Mouse (Mus musculus) heart, adult 2 months (tissue): Measurements from ENCODE around the gene Mtx1.

Source experiments
- CTCF ChIP-seq: fragments of 200-600 bp; IDR thresholded peaks from 2 replicates; pipeline ENCODE4 v1.8.1; 2022; ENCODE audit warnings: antibody characterized with exemption, mild to moderate bottlenecking, moderate library complexity
- EP300 ChIP-seq: fragments of 200-500 bp; IDR thresholded peaks from 2 replicates; pipeline ENCODE4 v1.6.1; 2011; ENCODE audit warnings: low read depth, low read length, control low read depth; ENCODE audit not compliant: insufficient read depth

DNA sequence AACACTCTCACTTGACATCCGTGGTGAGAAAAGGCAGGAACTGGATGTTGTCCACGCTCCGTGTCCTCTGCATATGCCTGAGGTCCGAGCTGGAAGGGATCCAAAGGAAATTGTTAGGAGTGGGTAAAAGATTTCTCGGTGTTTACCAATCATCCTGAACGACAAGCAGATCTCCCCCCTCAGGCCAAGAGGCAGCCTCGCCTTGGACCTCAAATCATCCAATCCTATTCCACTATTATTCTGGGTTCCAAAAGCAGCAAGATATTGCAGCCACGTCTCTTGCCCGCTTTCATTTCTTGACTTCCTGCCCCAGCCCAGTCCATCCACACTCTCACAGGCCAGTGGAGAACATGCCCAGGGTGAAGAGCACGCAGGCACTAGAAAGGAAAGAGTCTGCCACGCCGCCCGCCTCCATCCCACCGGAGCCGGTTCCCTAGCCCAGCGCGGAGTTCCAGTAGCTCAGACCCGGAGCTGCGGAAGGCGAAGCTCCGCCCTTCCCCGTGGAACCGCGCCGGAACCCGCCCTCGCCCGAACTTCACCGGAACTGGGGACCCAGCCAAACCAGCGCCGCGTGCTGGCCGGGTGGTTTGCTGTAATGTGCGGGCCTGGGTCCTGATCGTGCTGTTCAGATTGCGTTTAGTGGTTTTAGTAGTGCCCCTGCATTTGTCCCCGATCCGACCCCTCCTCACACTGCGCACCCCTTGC, 43.3 kb upstream of the Mtx1 start, which contains the start of gene Slc50a1:
- TF ChIP-seq EP300, result peak; percentile 52
- TF ChIP-seq CTCF, result peak; percentile 73
